Mouse (Mus musculus) erythroblast, embryonic 14.5 days (primary cell): ENCODE measurements around the gene Pnp.

ENCODE experiments used
- GATA1 ChIP-seq: IDR thresholded peaks from 2 replicates; pipeline ENCODE4 v1.6.1; 2012; ENCODE audit warnings: low read length, inconsistent platforms, mixed read lengths
- TAL1 ChIP-seq: IDR thresholded peaks from 3 replicates; pipeline ENCODE4 v1.6.1; 2012; ENCODE audit warnings: low read length, inconsistent platforms, mixed read lengths

DNA sequence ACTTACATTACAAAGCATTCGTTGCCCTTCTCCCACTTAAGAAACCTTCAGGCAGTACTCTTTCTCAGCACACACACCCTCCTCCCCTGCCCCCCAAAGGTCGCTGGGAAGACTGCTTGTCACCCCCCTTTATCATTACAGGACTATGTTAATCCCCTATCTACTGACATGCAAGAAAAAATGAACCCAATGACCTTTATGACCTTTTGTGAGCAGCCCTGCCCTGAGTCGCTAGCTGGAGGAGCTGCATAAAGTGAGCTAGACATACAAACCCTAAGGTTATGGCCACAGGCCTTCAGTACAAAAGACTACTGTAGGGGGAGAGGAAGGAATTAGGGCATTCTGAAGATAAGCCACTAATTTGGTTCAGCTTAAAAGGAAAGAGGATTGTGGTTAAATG, 19.5 kb upstream of the Pnp start:
- TF ChIP-seq TAL1 (no peak), GATA1 (no peak)
